Mouse (Mus musculus) E14TG2a.4 (cell line): ENCODE results near the gene Alox12b.

Experiments used
- H3K27me3 ChIP-seq: 2 replicates; pipeline ENCODE4 v1.6.1; 2014; ENCODE audit warnings: low read length, control low read depth; ENCODE audit not compliant: insufficient read depth
- H3K36me3 ChIP-seq: 2 replicates; pipeline ENCODE4 v1.6.1; 2014; ENCODE audit warnings: low read length, control low read depth; ENCODE audit not compliant: insufficient read depth
- H3K4me1 ChIP-seq: replicated peaks from 2 replicates; pipeline ENCODE4 v1.6.1; 2014; ENCODE audit warnings: low read depth, low read length, control low read depth
- H3K4me3 ChIP-seq: replicated peaks from 2 replicates; pipeline ENCODE4 v1.5.1; 2014; ENCODE audit warnings: mild to moderate bottlenecking, low read length
- H3K9me3 ChIP-seq: 2 replicates; pipeline ENCODE4 v1.6.1; 2014; ENCODE audit warnings: low read length, control low read depth
- CTCF ChIP-seq: conservative IDR thresholded peaks from 2 replicates; pipeline ENCODE4 v1.5.1; 2014; ENCODE audit warnings: low read length
- NANOG ChIP-seq: IDR thresholded peaks from 2 replicates; pipeline ENCODE4 v1.6.1; 2014; ENCODE audit warnings: borderline replicate concordance, low read length, mixed read lengths
- POU5F1 ChIP-seq: IDR thresholded peaks from 2 replicates; pipeline ENCODE4 v1.6.1; 2014; ENCODE audit warnings: low read length, borderline replicate concordance

Alox12b gene

GRCm38 (mm10) chr11:69126706-69127095, 30.1 kb upstream of the Alox12b start:
- H3K27me3 ChIP-seq: peaks cover 26% of the 10 kb centered on the region
- H3K9me3 ChIP-seq: no peaks in the 10 kb centered on the region
- 0 out of 2 replicates have a peak overlapping the region, but pooled peaks have one; percentile 95 for H3K4me3 ChIP-seq
- H3K36me3 ChIP-seq: no peaks in the 10 kb centered on the region
- TF ChIP-seq CTCF (no peak), NANOG (no peak), POU5F1 (no peak)
- H3K4me1 ChIP-seq: peaks cover 45% of the 10 kb centered on the region

- H3K27me3 ChIP-seq: peaks cover 27% of the 10 kb centered on the region
- H3K9me3 ChIP-seq: no peaks in the 10 kb centered on the region
- no peaks in the 10 kb centered on the region for H3K36me3 ChIP-seq
- no peak for TF ChIP-seq CTCF
- TF ChIP-seq POU5F1: no peak
- no peak for TF ChIP-seq NANOG
- H3K4me3 ChIP-seq: no peak overlapping the region
- peaks cover 54% of the 10 kb centered on the region for H3K4me1 ChIP-seq
Observed at GRCm38 (mm10) chr11:69128426-69129122, 28.2 kb upstream of the Alox12b start.

- TF ChIP-seq POU5F1 (no peak), CTCF (no peak), NANOG (no peak)
- Histone ChIP-seq H3K4me3 (peak overlapping the region; percentile 77), H3K27me3 (peaks cover 12% of the 10 kb centered on the region), H3K36me3 (no peaks in the 10 kb centered on the region), H3K9me3 (no peaks in the 10 kb centered on the region), H3K4me1 (peaks cover 54% of the 10 kb centered on the region)
Observed at GRCm38 (mm10) chr11:69133566-69133922, 23.2 kb upstream of the Alox12b start.

GRCm38 (mm10) chr11:69133923-69134621, 22.7 kb upstream of the Alox12b start:
- Histone ChIP-seq H3K9me3 (no peaks in the 10 kb centered on the region), H3K36me3 (no peaks in the 10 kb centered on the region), H3K4me3 (peak overlapping the region; percentile 77), H3K4me1 (peaks cover 54% of the 10 kb centered on the region), H3K27me3 (peaks cover 12% of the 10 kb centered on the region)
- TF ChIP-seq NANOG (no peak), CTCF (peak; percentile 38; the same call in 1 of the 2 replicates)

- H3K27me3 ChIP-seq: peaks cover 12% of the 10 kb centered on the region
- H3K36me3 ChIP-seq: no peaks in the 10 kb centered on the region
- no peak for TF ChIP-seq CTCF
- no peak for TF ChIP-seq POU5F1
- no peak for TF ChIP-seq NANOG
- peaks cover 54% of the 10 kb centered on the region for H3K4me1 ChIP-seq
- H3K9me3 ChIP-seq: no peaks in the 10 kb centered on the region
- peak overlapping the region; percentile 77 for H3K4me3 ChIP-seq
Observed at GRCm38 (mm10) chr11:69134622-69134968, 22.2 kb upstream of the Alox12b start.

GRCm38 (mm10) chr11:69135361-69135760, 21.4 kb upstream of the Alox12b start:
- Histone ChIP-seq H3K36me3 (no peaks in the 10 kb centered on the region), H3K9me3 (no peaks in the 10 kb centered on the region), H3K4me3 (peak overlapping the region; percentile 77; the same call in 1 of the 2 replicates), H3K4me1 (peaks cover 46% of the 10 kb centered on the region), H3K27me3 (peaks cover 12% of the 10 kb centered on the region)
- no peak for TF ChIP-seq NANOG
- no peak for TF ChIP-seq POU5F1
- no peak for TF ChIP-seq CTCF

- Histone ChIP-seq H3K36me3 (no peaks in the 10 kb centered on the region), H3K4me1 (peaks cover 13% of the 10 kb centered on the region), H3K9me3 (no peaks in the 10 kb centered on the region), H3K27me3 (peaks cover 23% of the 10 kb centered on the region), H3K4me3 (no peak overlapping the region)
- TF ChIP-seq CTCF (no peak), POU5F1 (no peak), NANOG (no peak)
Observed at GRCm38 (mm10) chr11:69147546-69147945, 9.2 kb upstream of the Alox12b start.

- Histone ChIP-seq H3K27me3 (peaks cover 24% of the 10 kb centered on the region), H3K4me3 (no peak overlapping the region), H3K36me3 (no peaks in the 10 kb centered on the region), H3K9me3 (no peaks in the 10 kb centered on the region), H3K4me1 (peaks cover 11% of the 10 kb centered on the region)
- TF ChIP-seq POU5F1 (no peak), CTCF (no peak), NANOG (no peak)
Observed at GRCm38 (mm10) chr11:69148451-69148960, 8.3 kb upstream of the Alox12b start.
